Mouse (Mus musculus) liver, postnatal 0 days (tissue): ENCODE measurements around the gene 1700016K19Rik. TPM values are rescaled to one million over a fixed set of nuclear protein-coding genes. Genes with fewer than 3 reads are reported as not detected.
"Not testable (repeated sequence)": the region's sequence is repeated elsewhere in the genome, so short reads cannot be mapped to it uniquely, and the experiment has no call there.

Experiments
- ATAC-seq: fragments of 200-750 bp; cut with Nextera tagmentation; 2 replicates; pipeline ENCODE4 v1.8.0; 2017; ENCODE audit warnings: mild to moderate bottlenecking, moderate library complexity
- DNase-seq: peaks from one replicate; pipeline ENCODE4 v3.0.0-alpha.2; 2016
- H3K27ac ChIP-seq: fragments of 300-500 bp; sonication (generic); 2 replicates; pipeline ENCODE4 v1.5.1; 2014; ENCODE audit warnings: antibody characterized with exemption, moderate library complexity, mild to moderate bottlenecking, low read depth
- H3K27me3 ChIP-seq: fragments of 300-500 bp; sonication (generic); 2 replicates; pipeline ENCODE4 v1.6.1; 2014; ENCODE audit warnings: low read length, control low read depth, mixed read lengths; ENCODE audit not compliant: insufficient read depth
- H3K36me3 ChIP-seq: fragments of 300-500 bp; sonication (generic); replicated peaks from 2 replicates; pipeline ENCODE4 v1.6.1; 2014; ENCODE audit warnings: mild to moderate bottlenecking, control low read depth, low read length, moderate library complexity, mixed read lengths; ENCODE audit not compliant: insufficient read depth
- H3K4me1 ChIP-seq: fragments of 300-500 bp; sonication (generic); 2 replicates; pipeline ENCODE4 v1.6.1; 2014; ENCODE audit warnings: antibody characterized with exemption, mild to moderate bottlenecking, control low read depth; ENCODE audit not compliant: insufficient read depth
- H3K4me2 ChIP-seq: fragments of 300-500 bp; sonication (generic); 2 replicates; pipeline ENCODE4 v1.6.1; 2014; ENCODE audit warnings: low read depth, mild to moderate bottlenecking, low read length, moderate library complexity, mixed read lengths
- H3K4me3 ChIP-seq: fragments of 300-500 bp; sonication (generic); 2 replicates; pipeline ENCODE4 v1.5.1; 2014; ENCODE audit warnings: low read depth, low read length
- H3K9ac ChIP-seq: fragments of 300-500 bp; sonication (generic); replicated peaks from 2 replicates; pipeline ENCODE4 v1.6.1; 2014; ENCODE audit warnings: mild to moderate bottlenecking, moderate library complexity
- H3K9me3 ChIP-seq: fragments of 300-500 bp; sonication (generic); 2 replicates; pipeline ENCODE4 v1.6.1; 2016; ENCODE audit warnings: mild to moderate bottlenecking, control low read depth, low read length, mixed read lengths
- CTCF ChIP-seq: sonication (generic); IDR thresholded peaks from 2 replicates; pipeline ENCODE4 v1.5.1; 2016; ENCODE audit warnings: antibody characterized with exemption, low read depth
- EP300 ChIP-seq: IDR thresholded peaks from 2 replicates; pipeline ENCODE4 v1.6.1; 2016; ENCODE audit warnings: antibody characterized with exemption, low read depth, mild to moderate bottlenecking
- WGBS: fragments of 180-500 bp; shearing (Covaris S2); extraction: QIAGEN DNeasy Blood & Tissue Kit; methylation state at CpG from one replicate; pipeline ENCODE4 v1.1.7; 2014; ENCODE audit not compliant: insufficient replicate concordance; 5-methylcytosine and 5-hydroxymethylcytosine counted together
- polyA plus RNA-seq: library from polyadenylated mRNA; unstranded; fragments of >200 nt; fragmentation: Nextera tagmentation; extraction: Ambion mirVana; gene quantifications from 2 replicates; pipeline ENCODE4 v1.2.1, GENCODE M21; 2015

1700016K19Rik gene
- polyA plus RNA-seq, 1 experiment from 2014 or later: not detected

DNA sequence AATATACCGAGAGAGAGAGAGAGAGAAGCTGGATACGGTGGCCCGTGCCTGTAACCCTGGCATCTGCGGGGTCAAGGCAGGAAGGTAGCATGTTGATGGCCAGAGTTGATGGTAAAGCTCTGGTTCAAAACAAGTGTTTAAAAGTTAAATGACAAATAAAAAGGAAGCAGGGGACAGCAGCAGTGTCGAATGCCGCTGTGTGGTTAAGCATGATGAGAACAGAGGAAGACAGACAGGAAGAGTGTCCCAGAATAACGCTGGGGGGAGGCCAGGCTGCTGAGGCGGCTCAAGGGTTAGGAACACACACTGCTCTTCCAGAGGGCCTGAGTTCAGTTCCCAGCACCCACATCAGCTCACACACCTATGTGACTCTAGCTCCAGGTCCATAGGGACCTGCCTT is 7.2 kb upstream of the 1700016K19Rik start:
- H3K27ac ChIP-seq: no peak overlapping the region
- no peaks in the 10 kb centered on the region for H3K4me1 ChIP-seq
- H3K4me3 ChIP-seq: no peak overlapping the region
- DNase-seq: no peak
- no peak for ATAC-seq
- H3K9me3 ChIP-seq: no peaks in the 10 kb centered on the region
- no peak overlapping the region for H3K4me2 ChIP-seq
- 35% methylated on average over 8 of the region's 8 CpGs for WGBS
- H3K36me3 ChIP-seq: no peaks in the 10 kb centered on the region
- no peaks in the 10 kb centered on the region for H3K27me3 ChIP-seq
- no peak overlapping the region for H3K9ac ChIP-seq
- TF ChIP-seq CTCF (no peak), EP300 (no peak)

DNA sequence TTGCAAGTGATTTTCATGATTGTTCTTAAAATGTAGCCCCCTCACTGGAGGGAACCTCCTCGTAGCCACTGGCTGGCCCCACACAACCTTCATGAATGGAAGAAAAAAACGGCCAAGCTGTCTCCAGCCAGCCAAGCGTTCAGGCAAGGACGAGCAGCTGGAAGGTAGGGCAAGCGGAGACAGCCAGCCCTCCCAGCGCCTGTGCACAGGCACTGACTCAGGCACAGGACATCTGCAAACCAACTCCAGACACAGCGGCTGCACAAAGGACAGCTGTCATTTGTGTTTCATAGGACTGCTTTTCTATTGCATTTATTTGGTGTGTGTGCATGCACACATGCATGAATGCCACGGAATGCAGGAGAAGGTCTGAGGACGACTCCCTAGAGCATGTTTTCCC is 5.4 kb upstream of the 1700016K19Rik start:
- WGBS: 58% methylated on average over 9 of the region's 9 CpGs
- TF ChIP-seq EP300: no peak
- TF ChIP-seq CTCF: no peak

DNA sequence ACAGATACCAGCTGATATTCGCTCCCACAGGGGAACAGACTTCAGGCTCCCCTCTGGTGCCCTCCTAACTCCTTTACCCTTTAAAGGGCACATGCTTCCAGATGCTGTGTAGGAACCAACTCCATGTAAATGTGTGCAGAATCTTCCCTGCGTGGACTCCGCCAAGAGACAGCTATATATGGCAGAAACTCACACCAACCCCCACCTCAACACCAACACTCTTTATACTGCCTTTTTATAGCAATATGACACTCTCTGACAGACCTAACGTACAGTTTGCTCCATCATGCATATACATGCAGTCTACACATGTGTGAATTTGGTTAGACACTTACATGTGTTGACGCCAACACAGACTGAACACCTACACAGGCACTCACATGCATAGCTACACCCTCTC is 989 bp downstream of the 1700016K19Rik start:
- TF ChIP-seq EP300 (no peak), CTCF (no peak)
- Histone ChIP-seq H3K9me3 (no peaks in the 10 kb centered on the region), H3K27me3 (no peaks in the 10 kb centered on the region), H3K4me1 (peaks cover 5% of the 10 kb centered on the region), H3K27ac (no peak overlapping the region), H3K4me3 (no peak overlapping the region), H3K4me2 (no peak overlapping the region), H3K36me3 (no peaks in the 10 kb centered on the region), H3K9ac (no peak overlapping the region)
- 83% methylated on average over 5 of the region's 5 CpGs for WGBS
- ATAC-seq (no peak), DNase-seq (no peak)

More for the DNA sequence above, 5.4 kb upstream of the 1700016K19Rik start:
- no peak overlapping the region for H3K4me2 ChIP-seq
- no peak overlapping the region for H3K4me3 ChIP-seq
- DNase-seq (no peak), ATAC-seq (no peak)
- no peaks in the 10 kb centered on the region for H3K9me3 ChIP-seq
- H3K27ac ChIP-seq: no peak overlapping the region
- peaks cover under 1% of the 10 kb centered on the region; the same call in 1 of the 2 replicates for H3K4me1 ChIP-seq
- no peaks in the 10 kb centered on the region for H3K27me3 ChIP-seq
- no peaks in the 10 kb centered on the region for H3K36me3 ChIP-seq
- H3K9ac ChIP-seq: no peak overlapping the region

DNA sequence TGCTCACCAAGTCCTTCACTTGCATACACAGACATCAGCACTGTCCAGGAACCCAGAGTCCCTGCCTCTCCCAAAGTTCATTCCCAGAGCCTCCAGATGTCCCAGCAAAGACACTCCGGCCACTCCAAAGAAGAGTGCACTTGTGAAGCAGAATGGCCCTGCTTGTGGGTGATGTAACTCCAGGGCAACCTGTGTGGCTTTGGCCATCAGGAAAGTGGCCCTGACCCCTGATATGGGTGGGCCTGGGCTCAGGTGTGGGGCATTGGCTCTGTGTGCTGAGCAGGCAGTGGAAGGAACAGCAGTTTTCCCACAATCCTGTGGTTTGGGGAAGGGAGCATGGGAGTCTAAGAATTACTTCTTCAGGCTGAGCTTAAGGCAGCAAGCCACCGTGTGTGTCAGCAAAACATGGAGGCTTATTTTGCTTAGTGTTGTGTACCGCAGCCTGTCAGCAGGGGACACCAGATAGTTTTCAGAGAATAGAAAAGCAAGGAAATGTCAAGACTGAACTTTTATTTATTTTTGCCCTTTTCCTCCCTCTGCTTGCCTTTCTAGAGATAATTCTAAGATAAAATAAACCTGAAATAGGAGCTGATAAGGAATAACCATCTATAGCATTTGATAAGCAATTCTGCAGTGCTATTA is 1.6 kb downstream of the 1700016K19Rik start:
- ATAC-seq (no peak), DNase-seq (no peak)
- peaks cover 5% of the 10 kb centered on the region for H3K4me1 ChIP-seq
- no peak overlapping the region for H3K4me2 ChIP-seq
- no peak overlapping the region for H3K9ac ChIP-seq
- no peaks in the 10 kb centered on the region for H3K36me3 ChIP-seq
- no peaks in the 10 kb centered on the region for H3K27me3 ChIP-seq
- no peaks in the 10 kb centered on the region for H3K9me3 ChIP-seq
- no peak overlapping the region for H3K4me3 ChIP-seq
- no peak for TF ChIP-seq EP300
- TF ChIP-seq CTCF: peak; percentile 29
- WGBS: 54% methylated on average over 3 of the region's 3 CpGs
- no peak overlapping the region for H3K27ac ChIP-seq

DNA sequence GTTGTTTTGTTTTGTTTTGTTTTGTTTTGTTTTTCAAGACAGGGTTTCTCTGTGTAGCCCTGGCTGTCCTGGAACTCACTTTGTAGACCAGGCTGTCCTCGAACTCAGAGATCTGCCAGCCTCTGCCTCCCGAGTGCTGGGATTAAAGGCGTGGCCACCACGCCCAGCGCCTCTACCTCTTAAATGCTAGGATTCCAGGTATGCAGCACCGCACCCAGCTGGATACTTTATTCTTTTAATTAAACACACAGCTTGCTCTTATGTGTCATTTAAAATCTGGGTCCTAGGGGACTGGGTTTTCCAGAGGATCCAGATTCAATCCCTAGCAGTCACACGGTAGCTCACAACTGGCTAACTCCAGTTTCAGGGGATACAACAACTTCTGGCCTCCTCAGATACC is 4.6 kb downstream of the 1700016K19Rik start:
- DNase-seq, ATAC-seq: not testable (repeated sequence)
- 82% methylated on average over 7 of the region's 7 CpGs for WGBS

DNA sequence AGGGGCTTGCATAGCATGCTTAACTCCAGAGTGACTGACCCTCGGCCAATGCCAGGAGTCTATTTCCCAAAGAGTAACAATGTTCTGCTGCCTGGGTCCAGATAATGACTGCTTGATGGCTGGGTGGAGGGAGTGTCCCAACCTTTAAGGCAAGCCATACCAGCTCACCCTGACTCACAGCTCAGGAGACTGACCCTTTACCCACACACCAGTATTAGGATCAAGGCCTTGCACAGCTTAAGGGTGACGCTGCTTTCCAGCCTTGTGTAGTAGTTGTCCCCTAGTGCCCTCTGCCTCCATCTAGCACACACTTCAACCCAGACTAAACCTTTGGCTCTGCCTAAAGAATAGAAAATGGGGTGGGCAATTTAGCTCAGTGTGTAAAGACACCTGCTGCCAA is 8.4 kb downstream of the 1700016K19Rik start:
- no peaks in the 10 kb centered on the region for H3K4me1 ChIP-seq
- no peak overlapping the region for H3K4me2 ChIP-seq
- no peak overlapping the region for H3K9ac ChIP-seq
- H3K27me3 ChIP-seq: no peaks in the 10 kb centered on the region
- no peaks in the 10 kb centered on the region for H3K36me3 ChIP-seq
- 83% methylated on average over 2 of the region's 2 CpGs for WGBS
- H3K27ac ChIP-seq: no peak overlapping the region
- no peaks in the 10 kb centered on the region for H3K9me3 ChIP-seq
- no peak for ATAC-seq
- H3K4me3 ChIP-seq: no peak overlapping the region
- TF ChIP-seq CTCF (no peak), EP300 (no peak)
- no peak for DNase-seq

More for the DNA sequence above, 4.6 kb downstream of the 1700016K19Rik start:
- H3K4me3 ChIP-seq, H3K9me3 ChIP-seq, H3K27ac ChIP-seq, H3K9ac ChIP-seq, H3K4me1 ChIP-seq, H3K4me2 ChIP-seq, H3K36me3 ChIP-seq, H3K27me3 ChIP-seq: not testable (repeated sequence)

DNA sequence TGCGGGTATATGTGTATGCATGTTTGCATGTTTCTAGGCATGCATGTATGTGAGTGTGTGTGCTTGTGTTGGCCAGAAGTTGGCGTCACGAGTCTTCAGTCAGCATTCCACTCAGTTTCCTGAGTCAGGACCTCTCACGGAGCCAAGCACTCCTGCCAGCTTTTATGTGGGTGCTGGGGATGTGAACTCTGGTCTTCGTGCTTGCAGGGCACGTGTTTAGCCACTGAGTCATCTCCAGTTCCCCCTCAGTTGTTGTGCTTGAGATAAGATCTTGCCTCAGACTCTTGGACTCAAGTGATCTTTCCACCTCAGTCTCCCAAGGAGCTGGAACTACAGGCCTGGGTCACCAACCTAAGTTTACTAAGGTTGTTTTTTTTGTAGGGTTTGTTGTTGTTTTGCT is 9.4 kb downstream of the 1700016K19Rik start:
- DNase-seq (no peak), ATAC-seq (no peak)
- Histone ChIP-seq H3K36me3 (no peaks in the 10 kb centered on the region), H3K27me3 (no peaks in the 10 kb centered on the region), H3K4me2 (no peak overlapping the region), H3K4me3 (no peak overlapping the region), H3K4me1 (no peaks in the 10 kb centered on the region), H3K9ac (no peak overlapping the region), H3K9me3 (no peaks in the 10 kb centered on the region), H3K27ac (no peak overlapping the region)
- TF ChIP-seq EP300: no peak
- no peak for TF ChIP-seq CTCF
- WGBS: 69% methylated on average over 6 of the region's 6 CpGs
